Mouse (Mus musculus): Measurements from ENCODE around the gene 4930579F01Rik.

- TF ChIP-seq CTCF (IDR thresholded peaks at IDR 0.05; ENCODE audit: low read depth) (no peak), EP300 (IDR thresholded peaks at IDR 0.05; ENCODE audit: low read depth) (no peak)
These were observed 32.0 kb downstream of the 4930579F01Rik start for GRCm38 (mm10) chr3:138161623-138162022.
